Mouse (Mus musculus) liver, postnatal 0 days (tissue): ENCODE data around the gene Scgb1a1.

ENCODE experiments used
- CTCF ChIP-seq: sonication (generic); IDR thresholded peaks from 2 replicates; pipeline ENCODE4 v1.5.1; 2016; ENCODE audit warnings: antibody characterized with exemption, low read depth
- EP300 ChIP-seq: IDR thresholded peaks from 2 replicates; pipeline ENCODE4 v1.6.1; 2016; ENCODE audit warnings: antibody characterized with exemption, low read depth, mild to moderate bottlenecking

- TF ChIP-seq EP300 = no peak
- TF ChIP-seq CTCF = no peak
These were observed 19.1 kb upstream of the Scgb1a1 start for GRCm38 (mm10) chr19:9106751-9107378.
